Mouse (Mus musculus) limb, embryonic 14.5 days (tissue): Measurements from ENCODE around the gene Olfr1494. TPM values are rescaled to one million over a fixed set of nuclear protein-coding genes. Genes with fewer than 3 reads are reported as not detected.

Experiments used
- ATAC-seq: fragments of 200-750 bp; cut with Nextera tagmentation; 2 replicates; pipeline ENCODE4 v1.8.0; 2017; ENCODE audit warnings: low read depth, moderate number of reproducible peaks, moderate TSS enrichment; ENCODE audit not compliant: low FRiP score
- DNase-seq: peaks from one replicate; pipeline ENCODE4 v3.0.0-alpha.2; 2015; ENCODE audit warnings: low spot score
- H3K27ac ChIP-seq: fragments of 300-500 bp; sonication (generic); replicated peaks from 2 replicates; pipeline ENCODE4 v1.5.1; 2014; ENCODE audit warnings: low read depth, mild to moderate bottlenecking, low read length, moderate library complexity, mixed read lengths
- H3K27me3 ChIP-seq: fragments of 300-500 bp; sonication (generic); 2 replicates; pipeline ENCODE4 v1.6.1; 2014; ENCODE audit warnings: low read length, mixed read lengths; ENCODE audit not compliant: control insufficient read depth, insufficient read depth
- H3K36me3 ChIP-seq: fragments of 300-500 bp; sonication (generic); 2 replicates; pipeline ENCODE4 v1.6.1; 2014; ENCODE audit warnings: mild to moderate bottlenecking, low read length, moderate library complexity, mixed read lengths; ENCODE audit not compliant: control insufficient read depth, insufficient read depth
- H3K4me1 ChIP-seq: fragments of 300-500 bp; sonication (generic); 2 replicates; pipeline ENCODE4 v1.6.1; 2014; ENCODE audit warnings: antibody characterized with exemption, low read length, mixed read lengths; ENCODE audit not compliant: control insufficient read depth, insufficient read depth
- H3K4me2 ChIP-seq: fragments of 300-500 bp; sonication (generic); replicated peaks from 2 replicates; pipeline ENCODE4 v1.6.1; 2014; ENCODE audit warnings: low read depth, mild to moderate bottlenecking, low read length, moderate library complexity; ENCODE audit not compliant: severe bottlenecking
- H3K4me3 ChIP-seq: fragments of 300-500 bp; sonication (generic); replicated peaks from 2 replicates; pipeline ENCODE4 v1.5.1; 2014; ENCODE audit warnings: low read length
- H3K9ac ChIP-seq: fragments of 300-500 bp; sonication (generic); 2 replicates; pipeline ENCODE4 v1.6.1; 2014; ENCODE audit warnings: mild to moderate bottlenecking, low read depth, low read length, moderate library complexity; ENCODE audit not compliant: severe bottlenecking
- H3K9me3 ChIP-seq: fragments of 300-500 bp; sonication (generic); 2 replicates; pipeline ENCODE4 v1.6.1; 2016; ENCODE audit warnings: low read length; ENCODE audit not compliant: control insufficient read depth
- POLR2A ChIP-seq: fragments of 200-500 bp; IDR thresholded peaks from 2 replicates; pipeline ENCODE4 v1.8.0; 2012; ENCODE audit warnings: inconsistent platforms, mild to moderate bottlenecking, moderate library complexity, borderline replicate concordance; ENCODE audit not compliant: insufficient read depth, insufficient read length; ENCODE audit errors: extremely low read depth
- WGBS: fragments of 180-500 bp; shearing (Covaris S2); extraction: QIAGEN DNeasy Blood & Tissue Kit; methylation state at CpG from one replicate; pipeline ENCODE4 v1.1.7; 2014; 5-methylcytosine and 5-hydroxymethylcytosine counted together
- polyA plus RNA-seq, 2 experiments: library from polyadenylated mRNA; depleted of rRNA in 1 of 2; stranded (reverse) in 1 of 2; unstranded in 1 of 2; fragments of >200 nt; fragmentation: Nextera tagmentation in 1 of 2; extraction: Ambion mirVana in 1 of 2; gene quantifications; 2 replicates each; pipeline versions ENCODE4 v1.2.1 to v1.2.3; 2012 to 2014

Gene Olfr1494
- polyA plus RNA-seq (2012; rRNA removed) (not detected in 2 replicates), polyA plus RNA-seq (2014; fragmentation: Nextera tagmentation; extraction: Ambion mirVana) (not detected in 2 replicates)

DNA sequence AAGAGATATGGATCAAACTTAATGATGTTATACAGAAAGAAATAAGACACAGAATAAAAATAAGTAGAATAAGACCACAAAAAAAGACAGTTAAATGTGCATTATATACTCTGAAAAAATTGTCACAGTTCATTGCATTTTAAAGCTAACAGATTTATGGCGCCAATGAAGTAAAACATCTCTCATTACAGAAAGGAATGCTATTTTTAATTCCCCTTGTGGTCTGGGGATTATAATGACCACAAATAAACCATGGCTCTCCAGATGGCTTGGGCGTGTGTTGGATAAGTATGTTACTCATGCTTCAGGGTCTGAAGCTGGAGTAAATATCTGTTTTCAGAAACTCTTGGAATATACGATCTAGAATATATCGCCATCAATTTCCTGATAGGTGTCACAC, at the start of gene Olfr1494:
TSS of gene Olfr1494 (plus strand) at position 301 of the 400 bp plus-strand sequence.
- no peak within 1 kb of the TSS for H3K9ac ChIP-seq
- no peak within 1 kb of the TSS for H3K27ac ChIP-seq
- no peaks in the 10 kb centered on the region for H3K27me3 ChIP-seq
- H3K36me3 ChIP-seq: no peaks in the 10 kb centered on the region
- no peak within 1 kb of the TSS for H3K4me2 ChIP-seq
- 80% methylated on average over 4 of the region's 4 CpGs for WGBS
- H3K4me1 ChIP-seq: no peaks in the 10 kb centered on the region
- H3K4me3 ChIP-seq: no peak within 1 kb of the TSS
- ATAC-seq (no peak), DNase-seq (no peak)
- no peak for TF ChIP-seq POLR2A
- no peaks in the 10 kb centered on the region for H3K9me3 ChIP-seq

DNA sequence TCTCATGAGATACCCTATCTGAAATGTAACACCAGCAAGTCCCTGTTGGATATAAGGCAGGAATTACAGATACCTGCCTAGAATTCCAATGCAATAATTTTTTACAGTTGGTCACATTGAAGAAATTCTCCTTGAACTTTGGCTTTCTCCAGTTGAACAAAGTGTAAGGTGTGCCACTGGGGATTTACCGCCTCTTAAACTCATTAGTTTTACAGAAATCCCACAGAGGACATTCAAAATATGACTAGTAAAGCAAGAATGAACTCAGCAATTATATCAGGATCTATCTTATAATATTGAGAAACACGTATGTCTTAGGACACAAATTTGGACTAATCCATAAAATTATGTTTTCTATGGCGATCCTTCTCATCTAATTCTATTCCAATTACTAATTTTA, 42.6 kb upstream of the Olfr1494 start, which contains the start of gene Olfr1491:
TSS of gene Olfr1491 (plus strand) at position 301 of the 400 bp plus-strand sequence.
- Histone ChIP-seq H3K4me1 (no peaks in the 10 kb centered on the region), H3K9me3 (no peaks in the 10 kb centered on the region), H3K4me2 (no peak within 1 kb of the TSS), H3K36me3 (no peaks in the 10 kb centered on the region), H3K9ac (no peak within 1 kb of the TSS), H3K27ac (no peak within 1 kb of the TSS), H3K27me3 (no peaks in the 10 kb centered on the region), H3K4me3 (no peak within 1 kb of the TSS)
- TF ChIP-seq POLR2A: no peak
- WGBS: 77% methylated on average over 3 of the region's 3 CpGs
- no peak for DNase-seq
- ATAC-seq: no peak

DNA sequence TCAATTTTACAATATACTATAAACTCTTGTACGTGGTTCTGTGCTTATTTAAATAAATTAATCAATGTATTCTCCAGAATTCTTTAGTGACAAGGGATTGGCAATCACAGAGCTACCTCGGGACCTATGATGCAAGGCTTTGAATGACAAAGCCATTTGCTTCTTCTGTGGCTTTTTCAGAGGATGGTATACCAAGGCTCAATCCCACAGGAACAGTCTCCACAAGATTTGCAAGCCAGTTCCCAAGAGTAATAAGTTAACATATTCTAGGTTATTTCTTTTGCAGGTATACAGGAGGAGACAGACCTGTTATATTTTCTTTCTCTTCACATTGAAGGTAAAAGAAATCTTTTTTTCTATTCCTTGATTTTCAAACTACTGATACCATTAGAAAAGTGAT, 16.6 kb upstream of the Olfr1494 start, which contains the start of gene Olfr1493-ps1:
TSS of gene Olfr1493-ps1 (plus strand) at position 301 of the 400 bp plus-strand sequence.
- Histone ChIP-seq H3K9ac (no peak within 1 kb of the TSS), H3K4me3 (no peak within 1 kb of the TSS), H3K27ac (no peak within 1 kb of the TSS), H3K36me3 (no peaks in the 10 kb centered on the region), H3K4me2 (no peak within 1 kb of the TSS), H3K9me3 (no peaks in the 10 kb centered on the region), H3K27me3 (no peaks in the 10 kb centered on the region), H3K4me1 (no peaks in the 10 kb centered on the region)
- no peak for DNase-seq
- no peak for TF ChIP-seq POLR2A
- no peak for ATAC-seq
- 49% methylated on average over 2 of the region's 2 CpGs for WGBS

DNA sequence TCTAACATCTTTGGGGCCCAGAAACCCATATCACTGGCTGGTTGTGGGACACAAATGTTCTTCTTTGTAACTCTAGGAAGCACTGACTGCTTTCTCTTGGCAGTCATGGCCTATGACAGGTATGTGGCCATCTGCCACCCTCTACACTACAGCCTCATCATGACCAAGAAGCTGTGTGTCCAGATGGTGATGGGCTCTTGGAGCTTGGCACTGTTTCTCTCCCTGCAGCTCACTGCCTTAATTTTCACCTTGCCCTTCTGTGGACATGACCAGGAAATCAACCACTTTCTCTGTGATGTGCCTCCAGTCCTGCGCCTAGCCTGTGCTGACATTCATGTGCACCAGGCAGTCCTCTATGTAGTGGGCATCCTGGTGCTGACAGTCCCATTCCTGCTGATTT, 9.8 kb downstream of the Olfr1494 start:
- no peak overlapping the region for H3K4me3 ChIP-seq
- no peak overlapping the region for H3K9ac ChIP-seq
- WGBS: 88% methylated on average over 1 of the region's 1 CpGs
- ATAC-seq (no peak), DNase-seq (no peak)
- H3K27me3 ChIP-seq: no peaks in the 10 kb centered on the region
- TF ChIP-seq POLR2A: no peak
- H3K36me3 ChIP-seq: no peaks in the 10 kb centered on the region
- no peaks in the 10 kb centered on the region for H3K9me3 ChIP-seq
- H3K4me2 ChIP-seq: no peak overlapping the region
- H3K27ac ChIP-seq: no peak overlapping the region
- H3K4me1 ChIP-seq: no peaks in the 10 kb centered on the region

DNA sequence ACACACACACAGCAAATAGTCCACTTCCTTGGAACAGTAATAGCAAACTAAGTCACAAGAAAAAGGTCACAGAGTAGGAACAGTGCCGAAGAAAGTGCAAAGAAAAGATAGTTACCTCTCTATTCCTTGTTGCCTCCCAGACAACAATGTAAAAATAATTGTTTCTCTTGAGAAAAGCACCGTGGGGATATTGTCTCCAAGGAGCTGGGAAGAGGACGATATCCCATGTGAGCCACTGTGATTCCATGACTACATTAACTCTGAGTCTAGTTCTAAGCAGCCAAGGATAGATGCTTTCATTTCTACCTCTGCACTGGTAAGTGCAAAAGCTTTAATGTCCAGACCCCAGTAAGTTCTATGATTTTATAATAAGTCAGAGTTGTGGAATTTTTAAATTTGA, 24.8 kb downstream of the Olfr1494 start, which contains the start of gene Olfr1495:
TSS of gene Olfr1495 (plus strand) at position 301 of the 400 bp plus-strand sequence.
- Histone ChIP-seq H3K4me3 (no peak within 1 kb of the TSS), H3K9me3 (no peaks in the 10 kb centered on the region), H3K27ac (no peak within 1 kb of the TSS), H3K36me3 (no peaks in the 10 kb centered on the region), H3K4me1 (no peaks in the 10 kb centered on the region), H3K9ac (no peak within 1 kb of the TSS), H3K4me2 (no peak within 1 kb of the TSS), H3K27me3 (no peaks in the 10 kb centered on the region)
- ATAC-seq (no peak), DNase-seq (no peak)
- TF ChIP-seq POLR2A: no peak
- WGBS: 82% methylated on average over 3 of the region's 3 CpGs
